Comparison of ENCODE assay signal across 17 mouse cellular contexts in the genomic region with DNA sequence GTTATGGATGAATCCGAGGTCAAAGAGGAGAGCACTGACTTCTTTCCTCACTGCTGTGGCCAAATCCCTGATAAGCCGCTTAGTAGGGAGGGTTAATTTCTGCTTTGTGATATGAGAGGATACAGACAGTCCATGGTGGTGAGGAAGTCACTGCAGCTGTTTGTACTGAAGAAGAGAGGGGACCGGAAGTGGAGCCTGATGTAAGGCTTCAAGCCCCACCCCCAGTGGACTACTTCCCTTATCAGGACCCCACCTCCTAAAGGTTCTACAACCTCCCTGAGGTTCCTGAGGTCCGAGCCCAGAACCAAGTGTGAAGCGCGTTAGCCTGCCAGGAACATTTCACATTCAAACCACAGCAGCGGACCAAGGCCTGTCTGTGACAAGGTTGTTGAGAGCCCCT.
DNase-seq lines count a peak whose midpoint lies in the region; ATAC-seq lines count a peak whose summit lies in the region.
"Had no signal": no experiment of that assay in that cellular context is flagged by ENCODE, and none has a peak within 500 bp of the region (broad histone marks: within the 10 kb centered on the region; RNA-seq: fewer than 3 reads in every experiment).

No protein-coding gene starts in this region.

- H3K4me1 ChIP-seq in heart, embryonic 11.5 days (ENCODE audit: control insufficient read depth, insufficient read depth, low read length), result no peaks in the 10 kb centered on the region
- H3K4me1 ChIP-seq in neural tube, embryonic 14.5 days (ENCODE audit: control insufficient read depth, insufficient read depth, low read length), result no peaks in the 10 kb centered on the region
- H3K4me1 ChIP-seq: forebrain, embryonic 12.5 days; hindbrain, embryonic 10.5 days; neural tube, embryonic 12.5 days had no signal

- no peak overlapping the region for H3K27ac ChIP-seq in heart, embryonic 11.5 days (ENCODE audit: low read depth, low read length)
- peak overlapping the region; percentile 22; the same call in 1 of the 2 replicates for H3K27ac ChIP-seq in neural tube, embryonic 14.5 days (ENCODE audit: low read depth, low read length)
- H3K27ac ChIP-seq: forebrain, embryonic 12.5 days; hindbrain, embryonic 10.5 days; neural tube, embryonic 12.5 days; stomach, postnatal 0 days had no signal

- WGBS in heart, embryonic 11.5 days (ENCODE audit: insufficient replicate concordance), result 78% methylated on average over 7 of the region's 7 CpGs
- WGBS in neural tube, embryonic 14.5 days, result 90% methylated on average over 7 of the region's 7 CpGs

- no peaks in the 10 kb centered on the region for H3K27me3 ChIP-seq in heart, embryonic 11.5 days (ENCODE audit: control insufficient read depth, insufficient read depth, low read length)
- no peaks in the 10 kb centered on the region for H3K27me3 ChIP-seq in neural tube, embryonic 14.5 days (ENCODE audit: control insufficient read depth, insufficient read depth, low read length)
- H3K27me3 ChIP-seq: forebrain, embryonic 12.5 days; neural tube, embryonic 12.5 days had no signal

- H3K4me3 ChIP-seq in heart, embryonic 11.5 days (ENCODE audit: low read depth, low read length), result no peak overlapping the region
- H3K4me3 ChIP-seq in neural tube, embryonic 14.5 days (ENCODE audit: low read depth, low read length), result no peak overlapping the region
- H3K4me3 ChIP-seq: forebrain, embryonic 12.5 days; hindbrain, embryonic 10.5 days; left cerebral cortex, adult 2 months; neural tube, embryonic 12.5 days had no signal

- H3K9ac ChIP-seq in heart, embryonic 11.5 days (ENCODE audit: low read depth, low read length), result no peak overlapping the region
- no peak overlapping the region for H3K9ac ChIP-seq in neural tube, embryonic 14.5 days (replicated peaks; ENCODE audit: low read depth, low read length)
- H3K9ac ChIP-seq: forebrain, embryonic 12.5 days; neural tube, embryonic 12.5 days had no signal

- H3K36me3 ChIP-seq in heart, embryonic 11.5 days (ENCODE audit: control insufficient read depth, insufficient read depth, low read length), result no peaks in the 10 kb centered on the region
- no peaks in the 10 kb centered on the region for H3K36me3 ChIP-seq in neural tube, embryonic 14.5 days (ENCODE audit: control insufficient read depth, insufficient read depth, low read length)
- H3K36me3 ChIP-seq: forebrain, embryonic 12.5 days; hindbrain, embryonic 10.5 days; neural tube, embryonic 12.5 days had no signal

- ATAC-seq in heart, embryonic 11.5 days (replicated peaks; ENCODE audit: insufficient number of reproducible peaks, low FRiP score, low TSS enrichment), result no peak
- no peak for ATAC-seq in neural tube, embryonic 14.5 days (ENCODE audit: low read depth)
- ATAC-seq in hematopoietic stem cell, adult 5-6 weeks (replicated peaks in 1 of 2; ENCODE audit: insufficient read depth in 1 of 2, low FRiP score in 2 of 2, low TSS enrichment in 1 of 2, low read depth in 1 of 2, poor library complexity in 2 of 2, severe bottlenecking in 2 of 2), result peak; percentile 32 to 46; a peak in 2 of 4 replicates

- no peaks in the 10 kb centered on the region for H3K9me3 ChIP-seq in heart, embryonic 11.5 days (replicated peaks; ENCODE audit: control insufficient read depth, low read length)
- no peaks in the 10 kb centered on the region for H3K9me3 ChIP-seq in neural tube, embryonic 14.5 days (ENCODE audit: control insufficient read depth, low read length)
- H3K9me3 ChIP-seq: forebrain, embryonic 12.5 days; hindbrain, embryonic 10.5 days; neural tube, embryonic 12.5 days had no signal

- no peak overlapping the region for H3K4me2 ChIP-seq in heart, embryonic 11.5 days
- no peak overlapping the region for H3K4me2 ChIP-seq in neural tube, embryonic 14.5 days (ENCODE audit: low read depth, low read length)
- H3K4me2 ChIP-seq: forebrain, embryonic 12.5 days; neural tube, embryonic 12.5 days had no signal

- peak; percentile 89 for DNase-seq in heart, adult 11 months
- no peak for DNase-seq in neural tube, embryonic 10.5 days (ENCODE audit: extremely low spot score, low spot score)
- peak; percentile 55 for DNase-seq in thymus, postnatal 14 days
- DNase-seq in kidney, adult 9 months, result no peak
- DNase-seq in cerebellum, adult 9-11 months, result no peak
- DNase-seq: cerebellum, adult 2 months; kidney, postnatal 36 days; left cerebral cortex, postnatal 4 days; liver had no signal

Comparison
In these comparisons a context has a peak if more than half of its experiments do, and no peak if none do; other contexts are left out.
1. DNase-seq: peak in heart, adult 11 months (single experiment) and thymus, postnatal 14 days (single experiment); none in neural tube, embryonic 10.5 days (single experiment), kidney, adult 9 months (single experiment) and cerebellum, adult 9-11 months (single experiment).
2. ATAC-seq: peak in hematopoietic stem cell, adult 5-6 weeks (2 of 2); none in heart, embryonic 11.5 days (single experiment) and neural tube, embryonic 14.5 days (single experiment).